Comparison of ENCODE assay signal across 15 mouse cellular contexts in the genomic region with DNA sequence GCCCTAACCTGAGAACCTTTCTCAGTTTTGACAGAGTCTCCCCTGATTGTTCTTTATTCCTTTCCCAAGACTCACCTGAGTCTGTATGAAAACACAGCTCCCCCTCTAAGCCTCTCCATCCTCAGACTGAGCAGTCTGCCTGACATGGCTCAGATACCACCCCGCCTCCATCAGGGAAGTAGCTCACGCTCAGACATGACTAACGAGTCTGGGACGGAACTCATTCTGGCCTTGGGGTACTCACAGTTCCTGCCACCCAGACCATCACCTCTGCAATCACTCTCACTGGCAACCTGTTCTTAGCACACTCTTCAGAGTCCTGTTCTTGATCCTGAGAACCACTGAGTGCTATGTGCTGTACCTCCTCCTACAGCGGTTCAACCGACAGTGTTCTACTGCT.
"Had no signal": no experiment of that assay in that cellular context is flagged by ENCODE, and none has a peak within 500 bp of the region (broad histone marks: within the 10 kb centered on the region; RNA-seq: fewer than 3 reads in every experiment).

No protein-coding gene starts in this region.

- DNase-seq: kidney, adult 18-20 months; kidney, adult 9 months; kidney, postnatal 14 days; kidney, postnatal 4 days; left cerebral cortex, postnatal 4 days; liver, embryonic 13.5 days; lung, adult 2 months; lung, postnatal 14 days; lung, postnatal 4 days; midbrain, embryonic 14.5 days; right cerebral cortex, postnatal 14 days; right cerebral cortex, postnatal 4 days; thymus, adult 18-20 months; thymus, postnatal 36 days had no signal

- H3K4me3 ChIP-seq: liver, embryonic 13.5 days had no signal

- H3K27me3 ChIP-seq: liver, embryonic 13.5 days had no signal

- H3K27ac ChIP-seq: liver, embryonic 13.5 days; stomach, postnatal 0 days had no signal
